Mouse (Mus musculus) kidney, postnatal 4 days (tissue): ENCODE data around the gene Gsk3b.
"Not testable (repeated sequence)": the region's sequence is repeated elsewhere in the genome, so short reads cannot be mapped to it uniquely, and the experiment has no call there.

Experiments
- DNase-seq, 2 experiments: peaks; one replicate each; pipeline ENCODE4 v3.0.0; 2021; ENCODE audit warnings: mixed read lengths in 2 of 2

Gene Gsk3b

GRCm38 (mm10) chr16:38191460-38191859, 102.7 kb downstream of the Gsk3b start:
- DNase-seq, result no peak

- DNase-seq, result no peak
These were observed 103.8 kb downstream of the Gsk3b start for GRCm38 (mm10) chr16:38192640-38193039.

GRCm38 (mm10) chr16:38197299-38197698, 108.5 kb downstream of the Gsk3b start:
- peak; percentile 51 to 63 for DNase-seq

- DNase-seq, result no peak
These were observed 116.5 kb downstream of the Gsk3b start for GRCm38 (mm10) chr16:38205272-38205671.

GRCm38 (mm10) chr16:38222491-38222890, 133.7 kb downstream of the Gsk3b start:
- DNase-seq, result not testable (repeated sequence)

- DNase-seq, result no peak
These were observed 148.3 kb downstream of the Gsk3b start for GRCm38 (mm10) chr16:38236936-38237585.

GRCm38 (mm10) chr16:38239729-38240128, 150.9 kb downstream of the Gsk3b start:
- peak; percentile 29 to 52 for DNase-seq

- DNase-seq, result no peak
These were observed 151.4 kb downstream of the Gsk3b start for GRCm38 (mm10) chr16:38240167-38240566.

GRCm38 (mm10) chr16:38244111-38244510, 155.3 kb downstream of the Gsk3b start:
- no peak for DNase-seq

GRCm38 (mm10) chr16:38245379-38245778, 156.6 kb downstream of the Gsk3b start:
- DNase-seq, result no peak

GRCm38 (mm10) chr16:38245849-38246585, 157.2 kb downstream of the Gsk3b start:
- no peak for DNase-seq

- peak in 1 of 2 experiments; percentile 36 for DNase-seq
These were observed 159.6 kb downstream of the Gsk3b start for GRCm38 (mm10) chr16:38248331-38248961.

- DNase-seq, result no peak
These were observed 161.7 kb downstream of the Gsk3b start for GRCm38 (mm10) chr16:38250467-38250866.

GRCm38 (mm10) chr16:38254001-38254400, 165.2 kb downstream of the Gsk3b start:
- no peak for DNase-seq

- DNase-seq, result no peak
These were observed 166.3 kb downstream of the Gsk3b start for GRCm38 (mm10) chr16:38255107-38255506.

- DNase-seq, result no peak
These were observed 167.1 kb downstream of the Gsk3b start for GRCm38 (mm10) chr16:38255927-38256326.

- DNase-seq, result no peak
These were observed 182.8 kb downstream of the Gsk3b start for GRCm38 (mm10) chr16:38271601-38272000.

- DNase-seq, result no peak
These were observed 183.7 kb downstream of the Gsk3b start for GRCm38 (mm10) chr16:38272483-38272882.

GRCm38 (mm10) chr16:38274737-38275136, 185.9 kb downstream of the Gsk3b start:
- DNase-seq, result no peak

- no peak for DNase-seq
These were observed 191.0 kb downstream of the Gsk3b start for GRCm38 (mm10) chr16:38279794-38280193.

- no peak for DNase-seq
These were observed 192.2 kb downstream of the Gsk3b start for GRCm38 (mm10) chr16:38280951-38281350.

GRCm38 (mm10) chr16:38282559-38283160, 193.9 kb downstream of the Gsk3b start:
- DNase-seq, result peak in 1 of 2 experiments; percentile 26

- DNase-seq, result no peak
These were observed 194.5 kb downstream of the Gsk3b start for GRCm38 (mm10) chr16:38283300-38283699.
